Mouse (Mus musculus) ES-E14 (cell line): Measurements from ENCODE around the gene Ifi209.
"Not testable (repeated sequence)": the region's sequence is repeated elsewhere in the genome, so short reads cannot be mapped to it uniquely, and the experiment has no call there.

Source experiments
- CHD2 ChIP-seq: IDR thresholded peaks from 2 replicates; pipeline ENCODE4 v1.6.1; 2014; ENCODE audit warnings: mild to moderate bottlenecking, low read depth, low read length, inconsistent platforms
- MAFK ChIP-seq: IDR thresholded peaks from 2 replicates; pipeline ENCODE4 v1.6.1; 2014; ENCODE audit warnings: mild to moderate bottlenecking, low read depth, low read length, inconsistent platforms; ENCODE audit not compliant: insufficient read depth

DNA sequence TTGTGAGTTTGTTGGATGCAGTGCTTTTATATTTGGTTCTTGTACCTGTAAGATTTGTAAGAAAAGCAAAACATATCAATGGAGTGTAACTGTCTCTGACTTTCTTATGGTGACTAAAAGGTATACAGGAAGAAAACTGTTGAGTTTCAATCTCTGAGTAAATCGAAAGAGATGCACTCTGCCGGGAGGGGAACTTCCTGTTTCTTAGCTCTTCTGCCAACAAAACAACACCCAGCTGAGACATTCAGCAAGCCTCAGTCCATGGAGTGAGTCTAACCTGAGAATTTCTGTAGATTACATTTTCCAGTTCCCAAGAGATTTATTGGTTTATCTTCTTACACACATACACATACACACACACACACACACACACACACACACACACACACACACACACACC, at the start of gene Ifi209:
- not testable (repeated sequence) for TF ChIP-seq CHD2, MAFK
